Mouse (Mus musculus) layer of hippocampus, adult 9-11 months (tissue): ENCODE measurements around the gene Ikzf2.
A peak's percentile ranks its signal among the peaks of the same experiment; 100 is the strongest.

Source experiments
- DNase-seq: peaks from one replicate; pipeline ENCODE4 v3.0.0; 2022

Ikzf2 gene

DNA sequence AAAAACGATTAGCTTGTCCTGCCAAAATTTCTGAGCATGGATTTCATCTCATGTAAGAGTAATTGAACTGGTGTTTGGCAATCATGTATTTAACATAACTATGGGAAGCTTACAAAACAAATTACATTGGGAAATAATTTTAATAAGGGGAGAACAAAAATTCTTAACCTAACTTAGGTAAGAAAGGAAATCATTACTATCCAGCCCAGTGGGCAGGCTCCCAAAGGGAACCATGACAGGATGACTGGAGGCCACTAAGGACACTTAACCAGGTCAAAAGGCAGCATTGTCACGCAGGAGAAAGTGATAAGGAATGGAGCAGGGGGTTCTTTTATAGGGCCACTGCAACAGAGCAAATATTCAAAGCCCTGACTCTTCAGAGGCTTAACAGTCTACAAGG lies 101.5 kb downstream of the Ikzf2 start:
- no peak for DNase-seq

DNA sequence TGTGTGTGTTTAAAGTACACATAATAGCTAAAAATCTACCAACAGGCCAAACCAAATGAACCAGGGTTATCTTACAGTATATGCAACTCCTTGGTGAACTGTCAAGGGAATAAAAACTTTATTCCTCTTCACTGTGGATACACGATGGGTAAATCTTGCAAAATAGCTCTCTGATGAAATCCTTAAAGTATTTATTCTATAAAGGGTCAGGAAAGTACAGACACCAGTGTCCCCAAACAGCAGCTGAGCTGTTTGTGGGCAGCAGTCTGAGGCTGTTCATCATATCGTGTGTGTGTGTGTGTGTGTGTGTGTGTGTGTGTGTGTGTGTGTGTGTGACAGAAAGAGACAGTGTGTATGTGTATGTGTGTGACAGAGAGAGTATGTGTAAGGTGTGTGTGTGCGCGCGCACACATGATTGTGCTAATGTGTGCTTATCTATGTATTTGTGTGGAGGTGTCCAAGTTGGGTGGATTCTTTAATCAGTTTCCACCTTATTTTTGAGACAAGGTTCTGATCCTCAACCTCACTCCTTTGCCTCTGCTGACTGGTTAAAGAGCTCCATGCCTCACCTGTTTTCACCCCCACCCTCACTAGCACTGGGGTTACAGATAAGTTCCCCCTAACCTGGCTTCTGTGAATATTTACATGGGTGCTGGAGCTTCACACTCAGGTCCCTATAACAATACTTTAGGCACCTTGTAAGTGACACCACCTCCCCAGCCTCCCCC lies 102.9 kb downstream of the Ikzf2 start:
- no peak for DNase-seq

DNA sequence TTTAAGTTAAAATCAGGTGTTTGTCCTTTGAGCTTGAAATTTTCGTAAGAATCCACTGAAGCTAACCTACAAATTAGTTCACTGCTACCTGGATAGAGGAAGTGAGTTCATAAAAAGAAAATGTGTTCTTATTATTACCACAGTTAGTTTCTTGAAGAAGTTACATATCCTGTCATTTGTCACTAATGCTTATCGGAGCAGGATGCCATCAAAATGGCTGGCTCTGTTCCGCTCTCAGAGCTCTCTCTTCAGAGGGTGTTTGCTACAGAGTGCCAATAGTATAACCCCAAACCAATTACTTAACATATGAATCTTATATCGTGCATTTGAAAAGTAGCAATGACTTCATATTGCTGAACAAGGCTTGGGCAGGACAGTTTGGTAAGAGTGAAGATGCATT lies 108.1 kb downstream of the Ikzf2 start:
- DNase-seq = no peak

DNA sequence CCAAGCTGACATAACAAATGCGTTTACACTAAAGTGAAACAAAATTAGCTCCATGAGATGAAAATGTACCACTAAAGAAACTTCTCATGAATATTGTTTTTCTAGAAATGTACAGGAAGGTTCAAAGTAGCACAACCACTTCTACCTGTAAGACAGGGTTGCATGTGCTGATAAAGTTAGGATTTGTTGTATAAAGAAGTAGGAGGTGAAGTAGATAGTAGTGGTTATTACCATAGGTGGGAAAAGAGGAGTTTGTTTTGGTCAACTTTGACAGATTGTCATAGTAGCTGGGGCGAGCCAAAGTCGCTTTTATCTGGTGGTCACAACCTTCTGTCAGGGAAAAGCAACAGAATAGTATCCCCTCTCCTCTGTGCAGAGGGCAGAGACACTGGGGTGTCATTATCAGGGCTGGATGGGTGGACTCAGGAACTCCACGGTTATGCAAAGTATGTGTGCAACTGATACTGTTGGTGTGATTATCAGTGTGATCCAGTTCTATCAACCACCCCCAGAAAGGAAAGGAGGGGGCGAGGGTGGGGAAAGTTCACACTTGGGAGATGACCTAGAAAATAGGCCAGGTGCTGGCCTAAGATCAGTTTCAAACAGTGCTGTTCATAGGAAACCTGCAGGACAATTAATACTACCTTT lies 127.5 kb downstream of the Ikzf2 start:
- DNase-seq = no peak

DNA sequence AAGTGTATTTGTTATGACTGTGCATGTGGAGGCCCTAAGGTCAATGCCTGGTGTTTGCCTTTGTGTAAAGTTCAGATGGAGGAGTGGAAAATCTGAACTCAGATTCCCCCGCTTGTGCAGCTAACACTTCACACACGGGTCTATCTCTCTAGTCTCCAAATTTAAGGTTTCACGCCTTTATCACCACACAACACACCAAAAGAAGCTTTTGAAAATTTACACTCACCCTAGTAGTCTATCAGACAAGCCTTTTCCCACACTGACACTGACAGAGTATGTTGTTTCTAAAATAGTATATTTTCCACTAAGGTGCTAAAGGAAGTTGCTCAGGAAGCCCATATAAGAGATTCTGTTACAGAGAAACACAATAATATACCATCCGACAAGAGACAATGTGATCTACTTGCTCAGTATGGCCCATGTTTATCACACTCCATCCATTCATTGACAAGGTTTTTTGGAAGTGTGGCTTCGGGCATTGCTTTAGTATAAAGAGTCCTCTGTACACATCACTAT lies 131.4 kb downstream of the Ikzf2 start:
- DNase-seq = no peak

DNA sequence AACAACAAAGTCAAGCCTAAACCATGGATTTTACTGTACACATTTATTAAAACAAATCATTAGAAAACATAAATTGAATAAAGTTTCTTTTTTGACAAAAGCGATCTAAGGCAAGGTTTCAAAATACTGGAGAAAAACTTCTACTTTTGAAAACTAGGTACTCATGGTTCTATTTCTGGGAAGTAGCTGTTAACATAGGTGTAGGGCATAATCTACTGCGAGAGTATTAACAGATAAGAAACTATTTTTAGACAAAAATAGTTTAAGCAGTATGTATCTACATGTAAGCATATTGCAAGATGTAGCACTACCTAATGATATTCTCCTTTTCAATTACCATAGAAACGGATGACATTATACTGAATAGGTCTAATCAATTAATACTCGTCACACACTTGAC lies 137.1 kb downstream of the Ikzf2 start:
- DNase-seq = no peak

DNA sequence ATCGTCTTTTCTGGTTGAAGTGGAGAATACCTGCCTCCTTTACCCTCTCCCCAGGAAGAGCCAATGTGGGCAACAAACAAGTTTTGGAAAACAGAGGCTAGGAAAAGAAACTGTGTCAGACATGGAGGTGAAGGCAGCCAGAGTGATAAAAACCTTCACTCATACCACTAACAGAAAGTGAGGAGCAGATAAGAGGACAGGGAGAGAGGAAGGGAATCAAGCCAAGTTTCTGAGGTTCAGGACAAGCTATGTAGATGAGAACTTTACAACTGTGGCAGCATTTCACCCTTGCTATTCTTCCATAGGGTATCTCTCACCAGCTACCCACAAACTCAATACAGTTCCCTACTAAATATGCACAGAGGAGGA lies 141.2 kb downstream of the Ikzf2 start:
- no peak for DNase-seq

DNA sequence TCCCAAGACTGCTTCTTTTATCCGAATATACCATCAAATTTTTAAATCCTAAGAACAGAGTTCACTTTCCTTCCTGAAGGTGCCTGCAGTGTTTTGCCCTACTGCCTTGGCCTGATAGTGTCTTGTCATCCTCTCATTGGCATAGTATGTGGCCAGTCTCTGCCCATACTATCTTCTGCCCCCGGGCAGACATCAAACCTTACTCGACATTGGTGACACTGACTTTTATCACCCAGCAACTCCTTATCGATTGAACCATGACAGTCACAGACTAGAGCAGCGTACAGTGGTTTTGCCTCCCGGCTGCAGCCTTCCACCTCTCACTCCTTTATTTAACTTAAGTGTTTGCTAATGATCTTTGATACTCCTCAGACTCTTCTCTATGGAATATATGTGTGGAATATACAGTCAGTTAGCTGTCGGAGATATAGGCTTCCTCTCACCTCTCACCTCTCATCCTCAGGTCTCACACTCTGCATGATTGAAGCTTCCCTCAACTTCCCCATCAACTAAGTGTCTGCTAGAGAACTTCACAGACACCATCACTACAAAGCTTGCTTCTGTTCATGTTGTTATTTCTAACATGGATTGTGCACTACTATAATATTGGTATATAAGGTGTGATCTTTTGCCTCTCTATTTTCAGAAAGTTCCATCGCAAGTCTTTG lies 141.7 kb downstream of the Ikzf2 start:
- DNase-seq = no peak

DNA sequence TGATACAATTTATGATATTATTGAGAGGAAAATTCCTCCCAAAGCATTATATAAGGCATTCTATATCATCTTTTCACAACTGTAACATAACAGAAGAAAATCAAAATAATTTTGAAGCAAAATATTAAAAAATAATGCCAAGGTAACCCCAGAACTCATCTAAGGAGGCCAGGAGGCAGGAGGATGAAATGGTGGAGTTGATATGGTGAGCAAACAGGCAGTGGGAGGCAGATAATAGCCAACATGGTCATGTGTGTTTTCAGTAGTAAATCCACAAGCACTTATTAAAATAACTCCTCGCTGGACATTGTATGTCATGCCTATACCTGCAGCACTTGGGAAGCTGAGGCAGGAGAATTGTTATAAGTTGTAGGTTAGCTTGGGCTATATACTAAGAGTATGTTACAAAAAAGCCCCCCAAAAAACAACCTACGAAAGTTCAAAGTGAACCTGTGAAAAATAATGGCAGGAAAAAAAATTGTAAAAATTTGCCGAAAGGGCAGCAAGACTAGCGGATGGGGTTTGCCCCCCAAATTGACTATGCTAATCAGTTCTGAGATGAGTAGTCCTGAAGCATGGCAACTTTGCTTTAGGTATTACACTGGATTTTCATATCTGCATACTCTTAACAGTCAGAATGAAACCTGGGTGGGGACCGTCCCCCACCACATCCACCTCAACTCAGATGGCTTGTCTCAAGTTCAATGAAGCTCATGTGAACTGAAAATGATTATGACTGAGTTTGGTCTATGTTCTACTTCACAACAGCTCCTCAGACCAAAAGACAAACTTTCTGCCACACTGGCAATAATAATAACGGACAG lies 143.1 kb downstream of the Ikzf2 start:
- DNase-seq = no peak

DNA sequence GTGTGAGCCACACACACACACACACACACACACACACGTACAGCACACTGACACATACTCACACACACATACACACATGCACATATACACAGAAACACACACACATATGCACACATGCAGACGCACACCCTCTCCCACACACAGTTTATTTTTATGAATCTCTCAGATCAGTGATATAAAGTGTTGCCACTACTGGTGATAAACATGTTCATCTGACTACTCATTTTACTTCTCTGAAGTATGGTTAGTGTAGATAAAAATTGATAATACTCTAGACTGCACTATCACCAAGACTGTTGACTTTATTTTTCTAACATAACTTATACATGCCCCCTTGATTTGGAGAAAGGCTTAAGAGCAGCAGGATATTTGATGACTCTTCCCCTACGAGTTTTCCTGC lies 144.5 kb downstream of the Ikzf2 start:
- DNase-seq = no peak

DNA sequence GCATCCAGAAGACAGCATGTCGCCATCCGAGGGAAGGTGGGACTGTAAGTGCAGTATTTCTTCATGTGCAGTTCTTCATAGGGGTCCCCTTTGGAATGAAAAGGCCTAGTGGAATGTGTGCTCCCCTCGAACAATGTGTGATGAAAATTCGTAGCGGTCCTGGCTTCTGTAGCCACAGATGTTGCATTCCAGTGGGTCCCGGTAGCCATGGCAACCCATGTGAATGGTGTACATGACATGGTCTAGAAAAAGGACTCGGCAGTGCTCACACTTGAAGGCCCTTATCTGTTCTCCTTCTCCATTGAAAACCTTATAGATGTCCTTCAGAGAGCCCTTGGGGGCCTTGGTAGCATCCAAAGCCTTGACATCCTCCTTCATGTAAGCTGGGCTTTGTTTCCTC lies 148.4 kb downstream of the Ikzf2 start:
- no peak for DNase-seq

DNA sequence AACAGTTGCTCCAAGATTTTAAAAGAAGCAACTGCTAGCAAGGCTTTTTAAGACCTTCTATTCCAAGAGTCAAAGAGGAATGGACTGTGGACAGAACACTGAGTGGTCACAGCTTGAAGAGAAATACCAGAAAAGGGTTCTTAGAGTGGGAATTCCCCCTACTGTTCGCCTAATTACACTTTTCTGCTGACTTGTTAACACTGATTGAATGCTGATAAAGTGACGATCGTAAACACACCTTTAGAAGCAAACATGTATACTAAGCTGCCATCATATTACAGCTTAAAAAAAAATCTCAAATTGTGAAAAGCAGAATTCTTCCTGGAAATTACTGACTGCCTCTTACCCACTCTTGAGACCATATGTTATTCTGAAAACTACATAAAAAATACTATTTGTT lies 149.4 kb downstream of the Ikzf2 start:
- no peak for DNase-seq

DNA sequence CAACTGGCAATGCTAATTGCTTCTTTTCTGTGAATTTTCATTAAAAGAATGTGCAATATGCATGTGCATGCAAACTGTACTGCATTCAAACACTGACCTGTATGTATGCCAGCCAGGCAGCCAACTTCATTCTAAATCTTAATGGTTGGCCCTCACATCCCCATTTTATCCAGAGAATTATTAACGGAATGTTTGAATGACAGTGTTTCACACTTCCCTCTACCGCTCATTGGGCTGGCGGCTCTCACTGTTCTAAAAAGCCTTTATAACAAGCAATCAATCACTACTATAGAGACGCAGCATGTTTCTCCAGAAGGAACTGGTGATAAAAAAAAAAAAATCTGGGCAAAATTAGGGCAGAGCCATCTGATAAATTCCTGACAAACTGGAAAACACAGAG lies 151.5 kb downstream of the Ikzf2 start:
- no peak for DNase-seq

DNA sequence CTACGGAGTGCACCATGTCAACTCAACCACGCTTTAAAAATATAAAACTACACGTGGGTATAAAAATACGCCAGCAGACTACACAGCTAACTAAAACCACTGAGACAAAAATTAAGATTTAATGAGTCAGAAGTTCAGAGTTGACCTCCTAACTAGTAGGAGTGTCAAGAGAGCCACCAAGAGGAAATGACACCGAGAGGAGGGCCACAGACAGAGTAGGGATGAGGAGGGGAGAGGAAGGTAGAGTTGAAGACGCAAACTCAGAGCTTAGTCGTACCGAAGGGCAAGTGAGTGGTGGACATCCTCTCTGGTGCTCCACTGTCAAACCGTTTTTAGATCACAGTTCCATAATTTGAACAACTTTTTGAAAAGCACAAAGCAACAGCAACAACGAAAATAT lies 154.0 kb downstream of the Ikzf2 start:
- DNase-seq = no peak

DNA sequence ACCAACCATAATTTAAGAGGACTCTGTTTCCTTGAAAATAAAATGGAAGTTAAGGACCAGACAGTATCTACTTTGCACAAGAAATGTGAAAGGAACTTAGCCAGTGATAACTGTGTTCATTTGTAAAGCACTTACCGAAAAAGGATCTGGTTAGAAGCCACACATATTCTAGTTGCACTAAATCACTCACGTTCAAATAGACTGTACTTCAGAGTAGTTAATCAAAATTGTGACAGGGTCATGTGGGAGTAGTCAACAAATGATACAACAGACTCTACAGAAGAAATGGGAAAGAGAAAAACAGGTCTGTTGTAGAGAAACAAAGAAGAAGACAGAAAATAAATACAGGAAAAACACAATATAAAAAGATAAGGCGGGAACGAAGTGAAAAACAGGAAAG lies 158.3 kb downstream of the Ikzf2 start:
- DNase-seq = no peak

DNA sequence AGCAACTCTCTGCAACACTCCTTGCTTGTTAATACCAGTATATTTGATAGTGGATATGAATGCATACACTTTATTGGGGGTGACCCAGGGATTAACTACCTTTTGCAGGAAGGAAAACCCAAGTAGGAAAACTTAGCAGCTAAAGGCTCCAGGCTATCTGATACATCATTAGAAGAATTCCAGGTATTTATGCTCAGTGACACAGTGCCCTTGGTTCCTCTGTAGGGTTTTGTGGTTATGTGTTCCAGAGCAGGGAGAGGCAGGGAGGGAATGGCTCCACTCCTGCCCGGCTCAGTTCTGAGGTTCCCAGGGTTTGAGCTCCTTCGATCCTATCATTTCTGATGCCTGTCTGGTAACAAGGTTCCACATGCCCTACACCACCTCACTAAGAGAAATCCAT lies 165.4 kb downstream of the Ikzf2 start:
- no peak for DNase-seq

DNA sequence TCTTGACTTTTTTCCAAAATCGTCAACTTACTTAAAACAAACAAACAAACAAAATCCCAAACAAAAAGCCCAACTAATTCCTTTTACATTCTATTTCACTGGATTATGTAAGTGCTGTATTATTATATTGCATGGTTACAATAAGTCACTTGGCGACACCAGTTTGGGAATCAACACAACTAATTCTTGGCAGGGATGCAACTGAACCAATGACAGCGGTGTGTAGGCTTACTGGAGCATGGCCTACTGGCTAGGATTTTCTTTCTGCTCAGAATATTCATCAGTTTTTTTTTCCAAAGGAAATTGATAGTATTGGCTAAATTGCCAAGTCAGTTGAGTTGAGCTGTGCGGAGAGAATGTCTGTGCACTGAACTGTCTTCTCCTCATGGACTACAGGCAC lies 167.7 kb downstream of the Ikzf2 start:
- peak; percentile 75 for DNase-seq

DNA sequence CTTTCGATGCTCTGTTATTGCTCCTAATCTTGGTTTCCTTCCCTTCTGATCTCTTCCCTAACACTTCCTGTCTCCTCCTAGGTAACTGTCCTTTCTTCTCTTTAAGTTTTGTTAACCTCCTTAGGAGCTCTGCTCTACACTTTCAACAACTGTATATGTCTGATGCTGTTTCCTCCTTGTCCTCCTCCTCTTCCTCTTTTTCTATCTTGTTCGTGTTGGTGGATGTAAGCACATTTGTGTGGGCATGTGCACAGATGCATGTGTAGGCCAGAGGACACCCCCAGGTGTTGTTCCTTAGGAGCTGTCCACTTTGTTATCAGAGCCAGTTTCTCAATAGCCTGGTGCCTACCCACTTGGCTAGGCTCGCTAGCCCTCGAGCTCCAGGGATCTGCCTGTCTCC lies 169.0 kb downstream of the Ikzf2 start:
- DNase-seq = no peak

DNA sequence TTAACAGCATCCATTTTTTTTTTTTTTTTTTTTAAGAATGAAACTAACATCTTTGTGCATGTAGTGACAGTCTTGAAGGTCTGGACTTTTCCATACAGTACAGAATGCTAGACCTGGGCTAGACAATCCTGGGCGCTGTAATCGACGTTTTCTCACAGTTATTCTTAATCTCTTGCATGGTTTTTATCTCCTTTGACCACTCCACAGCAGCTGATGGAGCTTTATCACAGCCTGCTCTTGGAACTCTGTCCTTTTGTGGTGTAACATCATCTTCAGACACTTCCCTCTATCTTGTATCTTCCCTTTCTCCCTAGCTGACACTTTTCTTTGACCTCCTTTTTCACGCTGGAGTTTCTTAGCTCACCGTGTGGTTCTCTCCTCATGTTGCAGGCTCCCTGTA lies 170.9 kb downstream of the Ikzf2 start:
- no peak for DNase-seq

DNA sequence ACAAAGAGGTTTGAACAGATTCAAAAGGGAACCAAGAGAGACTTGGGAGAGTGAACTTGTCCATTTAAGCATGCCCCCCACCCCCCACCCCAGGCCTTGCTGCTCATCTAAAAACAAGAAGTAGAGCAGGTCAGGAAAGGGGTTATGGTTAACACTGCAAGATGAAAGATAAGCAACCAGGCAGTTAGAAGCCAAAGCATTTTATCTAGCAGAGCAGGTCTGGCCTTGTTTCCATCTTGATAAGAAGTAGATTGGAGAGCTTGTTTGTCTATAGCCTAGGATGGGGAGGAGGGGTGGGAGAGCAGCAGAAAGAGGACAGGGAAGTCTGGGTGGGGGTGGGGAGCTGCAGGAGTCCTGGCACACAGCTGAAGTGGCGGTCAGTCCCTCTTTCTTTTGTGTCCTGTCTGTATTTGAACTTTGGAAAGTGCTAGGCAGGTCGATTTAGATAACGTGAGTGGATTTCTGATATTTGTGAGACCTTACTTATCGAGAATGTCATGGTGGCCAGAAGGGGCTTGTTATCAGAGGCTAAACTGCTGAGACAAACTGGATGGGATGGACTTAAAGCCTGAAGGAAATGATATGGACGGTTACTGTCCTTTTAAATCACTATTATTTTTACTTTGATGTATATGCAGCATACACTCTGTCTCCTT lies 173.3 kb downstream of the Ikzf2 start:
- DNase-seq = no peak

DNA sequence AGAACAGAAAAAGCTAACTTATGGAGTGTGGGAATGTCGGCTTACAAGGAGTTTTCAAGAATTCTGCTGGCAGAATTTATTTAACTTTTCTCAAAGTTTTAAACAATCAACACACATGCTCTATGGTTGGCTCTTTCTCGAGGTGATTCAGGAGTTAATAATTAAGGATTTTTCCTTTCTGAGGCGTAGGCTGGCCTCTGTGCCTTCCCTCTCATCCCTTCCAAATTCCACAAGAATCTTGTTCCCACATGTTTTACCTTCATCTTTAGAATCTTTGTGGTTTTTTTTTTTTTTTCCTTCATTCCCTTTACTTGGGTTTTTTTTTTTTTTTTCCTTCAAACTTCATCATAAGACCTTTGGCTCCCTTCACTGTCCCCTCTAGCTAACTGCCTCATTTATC lies 178.8 kb downstream of the Ikzf2 start:
- no peak for DNase-seq

DNA sequence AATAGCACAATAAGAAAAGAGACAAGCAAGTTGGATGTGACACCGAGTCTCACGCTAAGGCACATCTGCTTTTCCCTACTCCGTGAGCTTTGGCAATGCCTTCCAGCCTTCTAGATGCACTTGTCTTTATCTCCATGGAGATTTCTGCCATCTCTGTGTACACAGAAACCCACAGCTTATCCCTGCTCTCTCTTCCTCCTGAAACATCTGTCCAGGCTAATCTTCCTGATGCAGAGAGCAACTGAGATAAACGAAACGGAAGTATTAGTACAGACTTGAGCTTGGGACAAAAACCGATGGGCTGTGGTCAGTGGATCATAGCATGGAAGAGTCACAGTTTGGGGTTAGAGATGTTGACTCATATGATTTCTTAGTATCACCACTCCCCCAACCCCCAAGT lies 179.5 kb downstream of the Ikzf2 start:
- DNase-seq = no peak

DNA sequence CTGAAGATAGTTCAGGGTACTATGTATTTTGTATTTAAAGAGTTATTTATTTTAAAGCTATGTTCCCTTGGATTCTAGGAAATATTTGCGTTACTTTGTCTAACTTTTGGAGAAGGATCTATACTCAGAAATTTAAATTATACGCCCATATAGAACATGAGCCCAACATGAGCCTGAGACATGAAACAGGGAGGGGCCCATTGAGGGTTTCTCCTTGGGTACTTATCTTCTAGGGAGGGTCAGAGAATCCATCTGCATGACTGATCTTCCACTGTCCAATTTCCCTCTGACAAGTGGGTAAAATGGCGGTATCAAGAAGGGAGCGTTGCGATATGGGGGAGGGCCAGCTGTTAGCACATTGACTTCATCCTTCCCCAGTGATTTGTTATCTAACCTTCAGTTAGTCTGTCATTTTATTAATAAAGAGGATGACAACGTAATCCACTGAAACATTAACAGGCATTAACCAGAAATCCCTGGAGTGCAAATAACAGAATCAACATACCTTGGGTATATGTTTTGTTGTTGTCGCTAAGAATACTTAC lies 180.4 kb downstream of the Ikzf2 start:
- no peak for DNase-seq
